Mouse (Mus musculus) C2C12 (cell line): ENCODE measurements around the gene Actr1b. TPM values are rescaled to one million over a fixed set of nuclear protein-coding genes. Genes with fewer than 3 reads are reported as not detected.

ENCODE experiments used
- H3K27me3 ChIP-seq: one replicate; pipeline ENCODE4 v1.6.1; 2011; ENCODE audit not compliant: control insufficient read depth, insufficient read depth, insufficient read length
- H3K36me3 ChIP-seq: one replicate; pipeline ENCODE4 v1.6.1; 2011; ENCODE audit not compliant: control insufficient read depth, insufficient read depth
- H3K4me3 ChIP-seq: one replicate; pipeline ENCODE4 v1.5.1; 2011; ENCODE audit warnings: mild to moderate bottlenecking, control low read depth; ENCODE audit not compliant: poor library complexity, insufficient read depth, severe bottlenecking
- H3K79me2 ChIP-seq: one replicate; pipeline ENCODE4 v1.6.1; 2011; ENCODE audit not compliant: control insufficient read depth, insufficient read depth
- H3K79me3 ChIP-seq: one replicate; pipeline ENCODE4 v1.6.1; 2011; ENCODE audit warnings: low read depth, control low read depth
- H3ac ChIP-seq: one replicate; pipeline ENCODE3; 2011; ENCODE audit warnings: low read depth; ENCODE audit not compliant: control insufficient read depth, insufficient read length
- CEBPB ChIP-seq: IDR thresholded peaks from one replicate; pipeline ENCODE4 v1.6.1; 2011; ENCODE audit warnings: low read depth, mild to moderate bottlenecking, control low read depth, moderate library complexity
- CTCF ChIP-seq: IDR thresholded peaks from one replicate; pipeline ENCODE4 v1.5.1; 2011; ENCODE audit not compliant: control insufficient read depth, insufficient read depth, insufficient read length
- FOSL1 ChIP-seq: IDR thresholded peaks from one replicate; pipeline ENCODE4 v1.8.0; 2011; ENCODE audit warnings: mild to moderate bottlenecking, low read length; ENCODE audit not compliant: poor library complexity, insufficient read depth, severe bottlenecking
- MAX ChIP-seq: IDR thresholded peaks from one replicate; pipeline ENCODE4 v1.6.1; 2011; ENCODE audit warnings: mild to moderate bottlenecking, control low read depth
- MYOD1 ChIP-seq: IDR thresholded peaks from one replicate; pipeline ENCODE4 v1.6.1; 2011; ENCODE audit warnings: low read depth; ENCODE audit not compliant: control insufficient read depth, insufficient read length
- MYOG ChIP-seq: IDR thresholded peaks from one replicate; pipeline ENCODE4 v1.6.1; 2011; ENCODE audit not compliant: control insufficient read depth, insufficient read length; ENCODE audit errors: extremely low read depth
- USF1 ChIP-seq: IDR thresholded peaks from one replicate; pipeline ENCODE4 v1.6.1; 2011; ENCODE audit warnings: low read depth, mild to moderate bottlenecking, control low read depth, moderate library complexity
- polyA plus RNA-seq: library from polyadenylated mRNA; unstranded; fragments of >200 nt; fragmentation: generic; extraction: Trizol; gene quantifications from one replicate; pipeline ENCODE4 v1.2.1, GENCODE M21; 2012; ENCODE audit warnings: missing spikeins

Actr1b gene
- polyA plus RNA-seq, 1 experiment: 106 TPM

DNA sequence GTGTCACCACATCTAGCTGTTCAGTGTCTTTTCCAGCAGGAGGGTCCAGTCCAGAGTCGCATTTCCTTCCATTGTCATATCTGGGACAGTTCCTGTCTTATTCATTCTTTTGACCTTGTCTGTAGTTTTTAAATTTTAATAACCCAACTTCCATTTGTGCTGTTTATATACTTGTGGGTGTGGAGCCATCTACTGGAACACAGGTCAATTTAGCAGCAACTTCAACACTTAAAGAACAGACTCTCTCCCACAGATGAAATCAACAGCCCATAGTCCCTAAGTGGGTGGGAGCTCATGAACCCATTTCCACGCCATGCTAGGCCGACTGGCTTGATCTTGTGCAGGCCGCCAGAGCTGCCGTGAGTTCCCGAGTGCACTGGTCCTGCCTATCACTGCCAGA, 17.8 kb downstream of the Actr1b start:
- Histone ChIP-seq H3K36me3 (peaks cover 52% of the 10 kb centered on the region), H3ac (no peak overlapping the region), H3K79me2 (peaks cover 18% of the 10 kb centered on the region), H3K79me3 (peaks cover 15% of the 10 kb centered on the region), H3K27me3 (no peaks in the 10 kb centered on the region), H3K4me3 (no peak overlapping the region)
- TF ChIP-seq CTCF (no peak), MAX (no peak), USF1 (no peak)

DNA sequence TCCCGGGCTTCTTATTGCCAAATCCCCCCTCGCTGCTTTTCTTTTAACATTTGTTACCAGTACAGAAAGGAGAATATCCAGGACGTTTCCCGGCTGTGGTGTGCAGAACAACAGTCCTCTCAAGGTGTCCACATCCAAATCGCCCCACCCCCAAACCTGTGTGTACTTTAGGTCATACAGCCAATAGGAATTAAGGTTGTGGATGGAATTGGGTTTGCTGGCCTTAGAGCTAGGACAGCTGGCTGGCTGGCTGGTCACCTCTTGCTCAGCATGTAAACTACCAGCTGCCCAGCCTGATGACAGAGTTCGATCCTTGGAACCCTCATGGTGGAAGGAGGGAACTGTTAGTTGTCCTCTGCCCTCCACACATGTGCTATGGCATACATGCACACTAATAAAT, 19.4 kb downstream of the Actr1b start:
- peaks cover 15% of the 10 kb centered on the region for H3K79me3 ChIP-seq
- no peak overlapping the region for H3ac ChIP-seq
- H3K79me2 ChIP-seq: peaks cover 19% of the 10 kb centered on the region
- peaks cover 38% of the 10 kb centered on the region for H3K36me3 ChIP-seq
- no peak overlapping the region for H3K4me3 ChIP-seq
- no peaks in the 10 kb centered on the region for H3K27me3 ChIP-seq
- TF ChIP-seq CTCF (no peak), MYOD1 (no peak), MYOG (no peak), MAX (no peak), FOSL1 (no peak), CEBPB (no peak), USF1 (no peak)

DNA sequence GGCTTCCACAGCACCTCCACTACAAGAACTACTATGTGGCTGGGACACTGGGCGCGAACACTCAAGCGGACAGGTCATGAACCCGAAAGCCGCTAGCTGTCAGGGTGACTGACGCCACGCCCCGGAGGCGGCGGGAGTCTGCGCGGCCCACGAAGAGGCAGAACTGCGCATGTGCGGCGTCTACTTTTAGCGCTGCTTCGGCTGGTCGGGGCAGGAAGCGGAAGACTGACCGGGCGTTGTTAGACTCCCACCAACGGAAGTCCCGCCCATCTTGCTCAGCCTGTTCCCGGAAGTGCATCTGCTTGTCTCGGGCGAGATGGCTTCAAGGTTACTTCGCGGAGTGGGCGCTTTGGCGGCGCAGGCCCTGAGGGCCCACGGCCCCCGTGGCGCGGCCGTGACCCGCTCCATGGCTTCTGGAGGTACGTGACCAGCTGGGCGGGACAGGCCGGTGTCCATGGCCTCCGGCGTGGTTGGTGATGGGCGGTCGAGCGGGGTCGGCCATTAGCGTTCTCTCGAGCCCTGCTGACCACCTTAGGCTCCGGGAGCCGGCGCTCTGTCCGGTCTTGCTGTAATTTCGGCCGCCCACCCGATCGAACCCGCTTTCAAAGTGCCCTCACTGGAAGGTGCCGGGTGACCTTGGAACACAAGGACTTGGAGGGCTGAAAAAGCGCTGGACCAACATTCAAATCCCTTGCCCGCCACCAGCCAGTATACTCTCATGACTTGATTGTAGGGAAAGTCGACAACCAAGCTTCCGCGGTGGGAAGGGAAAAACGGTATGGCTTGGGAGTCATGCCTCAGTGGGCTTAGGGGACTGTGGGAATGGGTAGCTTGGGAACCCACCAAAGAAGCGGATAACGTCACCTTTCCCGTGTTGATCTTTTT, 22.7 kb downstream of the Actr1b start, which contains the start of gene Cox5b:
Gene Cox5b (plus strand): TSS at position 179 of the 885 bp plus-strand sequence.
- peaks cover 31% of the 10 kb centered on the region for H3K36me3 ChIP-seq
- H3K79me2 ChIP-seq: peaks cover 19% of the 10 kb centered on the region
- no peaks in the 10 kb centered on the region for H3K27me3 ChIP-seq
- H3K4me3 ChIP-seq: peak within 1 kb of the TSS; percentile 80
- TF ChIP-seq USF1 (no peak), FOSL1 (no peak), MAX (no peak), MYOG (no peak), CEBPB (no peak), MYOD1 (no peak), CTCF (no peak)
- H3K79me3 ChIP-seq: peaks cover 15% of the 10 kb centered on the region
- peak within 1 kb of the TSS; percentile 91 for H3ac ChIP-seq

DNA sequence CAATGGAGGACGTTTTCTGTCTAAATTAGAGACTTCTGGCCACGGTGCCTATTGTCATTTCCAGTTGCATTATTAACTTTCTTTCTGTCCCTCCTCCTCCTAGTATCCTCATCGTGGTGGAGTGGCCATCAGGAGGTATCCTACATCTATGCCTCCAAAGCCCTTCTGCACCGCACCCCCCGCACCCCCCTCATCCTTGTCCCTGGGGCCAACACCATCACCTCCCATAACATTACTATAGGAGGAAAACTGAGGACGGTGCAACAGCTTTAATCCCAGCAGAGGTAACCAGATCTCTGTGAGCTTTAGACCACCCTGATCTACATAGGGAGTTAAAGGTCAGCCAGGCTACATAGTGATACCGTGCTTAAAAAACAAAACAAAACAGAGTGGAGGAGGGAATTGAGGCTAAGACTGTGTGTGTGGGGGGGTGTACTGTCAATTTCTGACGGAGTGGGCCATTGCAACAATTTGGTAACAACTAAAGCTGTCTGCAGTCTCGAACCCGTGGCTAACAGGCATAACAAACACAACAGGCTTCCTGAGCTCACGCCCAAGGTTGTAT, 23.5 kb downstream of the Actr1b start:
- Histone ChIP-seq H3ac (peak overlapping the region; percentile 1), H3K79me3 (peaks cover 15% of the 10 kb centered on the region), H3K4me3 (no peak overlapping the region), H3K36me3 (peaks cover 31% of the 10 kb centered on the region), H3K27me3 (no peaks in the 10 kb centered on the region), H3K79me2 (peaks cover 19% of the 10 kb centered on the region)
- TF ChIP-seq FOSL1 (no peak), MAX (no peak), USF1 (no peak), CTCF (no peak), MYOG (no peak), CEBPB (no peak), MYOD1 (no peak)

DNA sequence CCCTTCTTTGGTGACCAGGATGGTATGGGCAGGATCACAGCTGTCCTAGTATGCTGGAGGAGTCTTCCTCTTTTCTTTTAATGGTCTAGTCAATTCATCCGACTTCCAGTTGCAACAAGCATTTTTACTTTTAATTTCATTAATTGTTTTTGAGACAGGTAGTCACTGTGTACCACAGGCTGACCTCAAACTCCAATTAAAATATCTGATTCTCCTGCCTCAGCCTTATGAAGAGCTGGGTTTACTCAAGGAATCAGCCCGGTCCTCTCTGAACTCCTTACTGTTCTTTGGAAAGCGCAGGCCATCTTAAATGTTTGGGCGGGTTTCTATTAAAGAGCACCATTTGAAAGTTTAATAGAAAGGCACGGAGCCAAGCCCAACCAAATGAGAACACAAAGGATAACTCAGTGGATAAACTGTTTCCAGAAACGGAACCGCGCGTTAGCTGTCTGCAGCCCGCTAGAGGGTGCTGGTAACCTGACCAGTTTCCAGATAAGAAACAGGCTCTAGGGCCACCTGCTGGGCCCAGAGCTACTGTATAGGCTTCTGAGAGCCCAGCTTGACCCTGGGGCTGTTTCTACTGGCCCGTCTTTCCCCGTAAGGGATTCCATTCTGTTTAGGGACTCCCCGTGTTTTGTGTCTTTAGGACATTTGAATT, 30.3 kb downstream of the Actr1b start:
- H3K4me3 ChIP-seq: no peak overlapping the region
- TF ChIP-seq CTCF: peak; percentile 84
- no peak for TF ChIP-seq MYOD1
- no peaks in the 10 kb centered on the region for H3K79me3 ChIP-seq

More for the DNA sequence above, 30.3 kb downstream of the Actr1b start:
- Histone ChIP-seq H3K36me3 (no peaks in the 10 kb centered on the region), H3ac (no peak overlapping the region), H3K79me2 (no peaks in the 10 kb centered on the region), H3K27me3 (no peaks in the 10 kb centered on the region)
